Mouse (Mus musculus): ENCODE results near the gene Tmem200c.

The Tmem200c gene

GRCm38 (mm10) chr17:68883474-68884083, 57.2 kb downstream of the Tmem200c start:
- POLR2A ChIA-PET, result no interaction called here
- CTCF ChIA-PET, result interaction anchor here in 1 of 4 experiments (0.5 kb wide), 1 partner anchor 85 kb away, joined by 4 read pairs; no protein-coding TSS in a partner anchor

GRCm38 (mm10) chr17:68890672-68891071, 64.2 kb downstream of the Tmem200c start:
- ChIA-PET POLR2A (no interaction called here), CTCF (interaction anchor here in 1 of 4 experiments (0.6 kb wide), 3 partner anchors 25 to 1552 kb away, joined by 5 to 6 read pairs (median 5); no protein-coding TSS in a partner anchor)
